Mouse (Mus musculus) myocyte (in vitro differentiated cells): ENCODE measurements at regions not wholly inside any gene's neighbourhood (a gene's known extent, or its start where the extent isn't known, plus 50 kb on each side); places are given as distances from the start of the nearest gene placed in this dataset.

Experiments used
- CEBPB ChIP-seq: IDR thresholded peaks from 2 replicates; pipeline ENCODE4 v1.6.1; 2011; ENCODE audit warnings: mild to moderate bottlenecking, moderate library complexity; ENCODE audit not compliant: poor library complexity, insufficient read depth, severe bottlenecking
- E2F4 ChIP-seq: IDR thresholded peaks from one replicate; pipeline ENCODE4 v1.6.1; 2011; ENCODE audit warnings: mild to moderate bottlenecking, control low read depth, moderate library complexity; ENCODE audit not compliant: insufficient read depth
- MAX ChIP-seq: IDR thresholded peaks from one replicate; pipeline ENCODE4 v1.6.1; 2011; ENCODE audit warnings: low read depth, mild to moderate bottlenecking, control low read depth
- MYOD1 ChIP-seq, 3 experiments: IDR thresholded peaks; one replicate each; pipeline ENCODE4 v1.6.1; 2011; ENCODE audit warnings: control low read depth in 2 of 3, low read depth in 2 of 3, mild to moderate bottlenecking in 2 of 3, moderate library complexity in 1 of 3; ENCODE audit not compliant: insufficient read length in 2 of 3, control insufficient read depth in 1 of 3
- MYOG ChIP-seq, 3 experiments: IDR thresholded peaks; one replicate each; pipeline ENCODE4 v1.6.1; 2011; ENCODE audit warnings: control low read depth in 2 of 3, low read depth in 2 of 3, mild to moderate bottlenecking in 2 of 3; ENCODE audit not compliant: insufficient read length in 2 of 3, control insufficient read depth in 1 of 3, insufficient read depth in 1 of 3
- POLR2A ChIP-seq: IDR thresholded peaks from one replicate; pipeline ENCODE4 v1.6.1; 2011; ENCODE audit warnings: low read depth, mild to moderate bottlenecking, control low read depth, moderate library complexity; ENCODE audit not compliant: insufficient read length
- POLR2AphosphoS2 ChIP-seq: IDR thresholded peaks from one replicate; pipeline ENCODE4 v1.6.1; 2011; ENCODE audit warnings: low read depth, control low read depth; ENCODE audit not compliant: insufficient read length
- REST ChIP-seq: IDR thresholded peaks from one replicate; pipeline ENCODE4 v1.6.1; 2011; ENCODE audit warnings: mild to moderate bottlenecking, control low read depth, moderate library complexity; ENCODE audit not compliant: insufficient read depth, insufficient read length
- SRF ChIP-seq: IDR thresholded peaks from one replicate; pipeline ENCODE4 v1.6.1; 2011; ENCODE audit warnings: low read depth; ENCODE audit not compliant: control insufficient read depth, insufficient read length
- TCF12 ChIP-seq: IDR thresholded peaks from one replicate; pipeline ENCODE4 v1.6.1; 2011; ENCODE audit warnings: mild to moderate bottlenecking, control low read depth; ENCODE audit not compliant: poor library complexity, insufficient read depth, severe bottlenecking
- TCF3 ChIP-seq: IDR thresholded peaks from one replicate; pipeline ENCODE4 v1.6.1; 2011; ENCODE audit warnings: low read depth, control low read depth; ENCODE audit not compliant: insufficient read length
- USF1 ChIP-seq: IDR thresholded peaks from one replicate; pipeline ENCODE4 v1.6.1; 2011; ENCODE audit warnings: low read depth, mild to moderate bottlenecking, control low read depth, moderate library complexity

DNA sequence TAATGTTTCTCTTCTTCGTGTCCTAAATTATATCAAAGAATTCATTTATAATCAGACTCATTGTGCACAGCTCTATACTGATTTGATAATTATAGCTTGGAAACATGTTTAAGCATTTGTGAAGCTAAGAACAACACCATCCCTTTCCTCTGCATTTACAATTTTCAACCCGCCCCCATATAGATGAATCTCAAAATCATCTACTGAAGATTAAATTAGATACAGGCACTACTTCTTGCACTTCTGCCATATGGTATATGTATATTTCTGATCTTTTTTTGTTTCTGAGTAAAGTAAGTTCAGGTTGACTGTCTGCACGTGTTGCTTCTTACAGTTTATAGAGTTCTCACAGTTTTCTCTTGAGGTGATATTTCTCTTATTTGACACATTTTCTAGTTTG is 583.1 kb upstream of the C030005K15Rik start:
- TF ChIP-seq POLR2A = no peak
- TF ChIP-seq MYOG (IDR thresholded peaks at IDR 0.05; ENCODE audit: control insufficient read depth in 1 of 3, insufficient read depth in 1 of 3, insufficient read length in 2 of 3, low read depth in 2 of 3) = no peak
- TF ChIP-seq POLR2AphosphoS2 = no peak
- no peak for TF ChIP-seq E2F4
- TF ChIP-seq MAX = no peak
- no peak for TF ChIP-seq USF1
- no peak for TF ChIP-seq CEBPB
- no peak for TF ChIP-seq REST
- TF ChIP-seq MYOD1 (IDR thresholded peaks at IDR 0.05; ENCODE audit: control insufficient read depth in 1 of 3, insufficient read length in 2 of 3, low read depth in 2 of 3) = no peak
- no peak for TF ChIP-seq TCF12
- no peak for TF ChIP-seq SRF
- no peak for TF ChIP-seq TCF3
